Mouse (Mus musculus) heart, embryonic 14.5 days (tissue): ENCODE data around the gene Ly6g6c. TPM values are rescaled to one million over a fixed set of nuclear protein-coding genes. Genes with fewer than 3 reads are reported as not detected.

Source experiments
- ATAC-seq: fragments of 200-750 bp; cut with Nextera tagmentation; 2 replicates; pipeline ENCODE4 v1.8.0; 2017; ENCODE audit warnings: low read depth, moderate TSS enrichment; ENCODE audit not compliant: insufficient number of reproducible peaks, insufficient read depth, low FRiP score
- H3K27ac ChIP-seq, 2 experiments: fragments of 200-500 bp in 1 of 2; fragments of 300-500 bp in 1 of 2; sonication (generic) in 1 of 2; replicated peaks in 1 of 2; 2 replicates each; pipeline ENCODE4 v1.5.1; 2012 to 2014; ENCODE audit warnings: low read depth in 2 of 2, low read length in 2 of 2, control low read depth in 1 of 2, mild to moderate bottlenecking in 1 of 2, mixed read lengths in 1 of 2; ENCODE audit not compliant: control insufficient read depth in 1 of 2, insufficient read depth in 1 of 2
- H3K27me3 ChIP-seq: fragments of 300-500 bp; sonication (generic); 2 replicates; pipeline ENCODE4 v1.6.1; 2014; ENCODE audit warnings: mild to moderate bottlenecking, low read length, control low read depth; ENCODE audit not compliant: control insufficient read depth, insufficient read depth
- H3K36me3 ChIP-seq: fragments of 300-500 bp; sonication (generic); 2 replicates; pipeline ENCODE4 v1.6.1; 2014; ENCODE audit warnings: mild to moderate bottlenecking, control low read depth, low read length, mixed read lengths; ENCODE audit not compliant: control insufficient read depth, insufficient read depth
- H3K4me1 ChIP-seq, 2 experiments: fragments of 200-500 bp in 1 of 2; fragments of 300-500 bp in 1 of 2; sonication (generic) in 1 of 2; 2 replicates each; pipeline ENCODE4 v1.6.1; 2012 to 2014; ENCODE audit warnings: low read length in 2 of 2, control low read depth in 1 of 2, mixed read lengths in 1 of 2; ENCODE audit not compliant: control insufficient read depth in 2 of 2, insufficient read depth in 2 of 2
- H3K4me2 ChIP-seq: fragments of 300-500 bp; sonication (generic); 2 replicates; pipeline ENCODE4 v1.6.1; 2014; ENCODE audit warnings: mild to moderate bottlenecking, low read length
- H3K4me3 ChIP-seq, 2 experiments: fragments of 200-500 bp in 1 of 2; fragments of 300-500 bp in 1 of 2; sonication (generic) in 1 of 2; 2 replicates each; pipeline ENCODE4 v1.5.1; 2012 to 2014; ENCODE audit warnings: low read length in 2 of 2, mild to moderate bottlenecking in 2 of 2, control low read depth in 1 of 2, low read depth in 1 of 2, moderate library complexity in 1 of 2; ENCODE audit not compliant: control insufficient read depth in 1 of 2, insufficient read depth in 1 of 2
- H3K9ac ChIP-seq: fragments of 300-500 bp; sonication (generic); 2 replicates; pipeline ENCODE4 v1.6.1; 2014; ENCODE audit warnings: mild to moderate bottlenecking, low read length
- H3K9me3 ChIP-seq: fragments of 300-500 bp; sonication (generic); 2 replicates; pipeline ENCODE4 v1.6.1; 2016; ENCODE audit warnings: low read length, control low read depth; ENCODE audit not compliant: control insufficient read depth
- WGBS: fragments of 180-500 bp; shearing (Covaris S2); extraction: QIAGEN DNeasy Blood & Tissue Kit; methylation state at CpG from one replicate; pipeline ENCODE4 v1.1.7; 2014; 5-methylcytosine and 5-hydroxymethylcytosine counted together
- polyA plus RNA-seq: library from polyadenylated mRNA; unstranded; fragments of >200 nt; fragmentation: Nextera tagmentation; extraction: Ambion mirVana; gene quantifications from 2 replicates; pipeline ENCODE4 v1.2.1, GENCODE M21; 2014

Gene Ly6g6c
- polyA plus RNA-seq, 1 experiment from 2014 or later = not detected

DNA sequence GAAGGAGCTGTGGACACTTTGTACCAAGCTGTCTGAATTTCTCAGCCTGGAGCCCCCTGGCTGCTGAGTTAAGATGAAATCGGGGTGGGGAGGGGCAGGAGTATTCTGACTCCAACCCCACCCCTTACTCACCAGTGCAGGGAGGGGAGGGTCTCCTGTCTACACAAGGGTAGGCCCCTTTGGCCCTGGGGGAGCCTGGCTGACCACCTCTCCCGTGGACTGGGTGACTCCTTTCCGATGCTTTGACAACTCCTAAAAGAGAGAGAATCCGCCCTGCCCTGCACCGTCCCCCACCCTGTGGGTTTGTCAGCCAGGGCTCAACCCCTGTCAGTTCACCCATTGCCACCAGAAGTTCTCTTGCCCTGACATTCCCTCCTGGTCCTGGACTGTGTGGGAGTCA, 39.0 kb upstream of the Ly6g6c start:
- H3K4me2 ChIP-seq = no peak overlapping the region
- peaks cover 25 to 39% of the 10 kb centered on the region in 2 experiments for H3K4me1 ChIP-seq
- WGBS = 75% methylated on average over 5 of the region's 5 CpGs
- no peak overlapping the region for H3K27ac ChIP-seq
- no peak overlapping the region for H3K9ac ChIP-seq
- no peaks in the 10 kb centered on the region for H3K27me3 ChIP-seq
- no peaks in the 10 kb centered on the region for H3K36me3 ChIP-seq
- no peak overlapping the region for H3K4me3 ChIP-seq
- H3K9me3 ChIP-seq = no peaks in the 10 kb centered on the region
- ATAC-seq = no peak

DNA sequence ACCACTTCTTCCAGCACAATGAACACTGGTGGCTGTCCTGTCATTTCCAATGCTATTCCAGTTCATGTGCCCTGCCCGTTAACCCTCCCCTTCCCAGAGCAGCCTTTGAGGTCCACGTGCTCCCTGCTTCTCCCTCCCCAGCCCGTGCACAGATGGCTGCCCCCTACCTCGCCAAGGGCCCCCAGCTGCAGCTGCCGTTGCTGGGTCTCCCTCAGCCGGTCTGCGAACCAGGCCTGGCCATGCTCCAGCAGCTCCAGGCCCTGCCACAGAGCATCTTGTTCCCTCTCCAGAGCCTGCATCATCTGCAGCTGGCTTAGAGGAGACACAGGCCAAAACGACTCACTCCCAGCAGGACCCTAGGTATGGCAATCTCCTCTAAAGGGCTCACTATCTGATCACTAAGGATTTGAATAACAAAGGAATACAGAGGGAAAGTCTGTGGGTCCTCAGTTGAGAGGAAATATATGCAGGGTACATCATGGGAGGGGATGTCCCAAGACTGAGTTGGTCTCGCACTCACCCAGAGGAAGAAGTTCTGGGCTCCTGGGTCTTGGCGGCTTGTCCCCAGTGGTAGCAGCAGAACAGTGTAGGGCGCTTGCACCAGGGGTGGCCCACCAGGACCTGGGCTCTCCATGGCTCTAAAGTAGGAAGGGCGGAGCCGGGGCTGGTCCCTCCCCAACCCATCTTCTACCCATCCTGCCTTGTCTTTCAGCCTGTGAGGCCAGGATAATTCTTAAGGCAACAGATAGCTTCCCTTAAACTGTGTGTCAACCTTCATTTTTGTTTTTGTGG, 37.7 kb upstream of the Ly6g6c start, which contains the start of gene Sapcd1:
Sapcd1 (minus strand) TSS at position 740 of the 792 bp plus-strand sequence.
- WGBS = 40% methylated on average over 13 of the region's 13 CpGs
- no peak for ATAC-seq
- Histone ChIP-seq H3K9ac (peak within 1 kb of the TSS; percentile 41), H3K4me2 (no peak within 1 kb of the TSS), H3K27ac (peak within 1 kb of the TSS in 1 of 2 experiments; percentile 50; a peak in 2 of 4 replicates), H3K9me3 (no peaks in the 10 kb centered on the region), H3K4me1 (peaks cover 19 to 30% of the 10 kb centered on the region in 2 experiments), H3K36me3 (no peaks in the 10 kb centered on the region), H3K4me3 (no peak within 1 kb of the TSS), H3K27me3 (no peaks in the 10 kb centered on the region)

GRCm38 (mm10) chr17:35028315-35028714, 36.9 kb upstream of the Ly6g6c start:
- H3K4me3 ChIP-seq = no peak overlapping the region
- no peaks in the 10 kb centered on the region for H3K9me3 ChIP-seq
- H3K4me1 ChIP-seq = peaks cover 16 to 29% of the 10 kb centered on the region in 2 experiments
- H3K27me3 ChIP-seq = no peaks in the 10 kb centered on the region
- WGBS = 64% methylated on average over 2 of the region's 2 CpGs
- no peak for ATAC-seq
- no peak overlapping the region for H3K4me2 ChIP-seq
- no peak overlapping the region for H3K27ac ChIP-seq
- no peak overlapping the region for H3K9ac ChIP-seq
- H3K36me3 ChIP-seq = no peaks in the 10 kb centered on the region

DNA sequence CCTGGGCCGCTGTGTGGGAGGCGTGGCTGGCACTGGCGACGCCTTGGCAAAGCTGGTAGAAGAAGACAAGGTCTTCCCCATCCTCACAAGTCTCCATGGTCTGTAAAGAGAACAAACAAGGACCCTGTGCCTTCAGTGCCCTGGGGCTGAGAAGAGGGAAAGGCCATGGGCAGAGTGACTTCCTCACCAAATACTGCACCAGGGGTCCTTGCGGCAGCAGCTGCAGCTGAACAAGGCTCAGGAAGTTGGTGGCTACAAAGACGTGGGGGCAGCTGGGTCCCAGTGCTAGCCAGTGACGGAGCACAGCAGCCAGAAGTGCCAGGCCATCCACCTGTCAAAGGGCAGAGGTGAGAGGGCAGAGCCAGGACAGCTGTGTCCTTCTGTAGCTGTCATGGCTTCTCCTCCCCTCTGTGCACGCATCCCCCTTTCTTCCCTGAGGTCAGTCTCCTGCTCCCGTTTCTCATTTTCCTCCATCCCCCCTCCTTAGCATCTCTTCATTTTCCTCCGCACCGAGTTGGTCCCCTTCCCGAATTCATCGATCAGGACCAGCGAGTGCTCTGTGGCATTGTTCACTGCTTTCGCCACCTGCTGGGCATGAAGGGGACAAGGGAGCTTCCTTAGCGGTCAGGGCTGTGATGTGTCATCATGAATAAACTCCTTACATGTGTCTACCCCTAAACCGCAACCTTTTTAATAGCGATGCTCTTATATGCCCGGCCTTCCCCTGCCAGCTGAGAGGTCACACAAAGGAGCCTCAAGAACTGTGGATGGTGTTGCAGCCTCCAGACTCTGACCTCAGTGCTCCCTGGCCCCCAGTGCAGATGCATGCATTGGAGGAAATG, 35.3 kb upstream of the Ly6g6c start:
- H3K4me3 ChIP-seq = no peak overlapping the region
- peaks cover 6 to 14% of the 10 kb centered on the region in 2 experiments; a peak in 2 of 4 replicates for H3K4me1 ChIP-seq
- no peaks in the 10 kb centered on the region for H3K36me3 ChIP-seq
- H3K9me3 ChIP-seq = no peaks in the 10 kb centered on the region
- H3K27ac ChIP-seq = no peak overlapping the region
- H3K4me2 ChIP-seq = no peak overlapping the region
- H3K27me3 ChIP-seq = no peaks in the 10 kb centered on the region
- H3K9ac ChIP-seq = 0 out of 2 replicates have a peak overlapping the region, but pooled peaks have one; percentile 25
- WGBS = 41% methylated on average over 19 of the region's 19 CpGs
- ATAC-seq = no peak

DNA sequence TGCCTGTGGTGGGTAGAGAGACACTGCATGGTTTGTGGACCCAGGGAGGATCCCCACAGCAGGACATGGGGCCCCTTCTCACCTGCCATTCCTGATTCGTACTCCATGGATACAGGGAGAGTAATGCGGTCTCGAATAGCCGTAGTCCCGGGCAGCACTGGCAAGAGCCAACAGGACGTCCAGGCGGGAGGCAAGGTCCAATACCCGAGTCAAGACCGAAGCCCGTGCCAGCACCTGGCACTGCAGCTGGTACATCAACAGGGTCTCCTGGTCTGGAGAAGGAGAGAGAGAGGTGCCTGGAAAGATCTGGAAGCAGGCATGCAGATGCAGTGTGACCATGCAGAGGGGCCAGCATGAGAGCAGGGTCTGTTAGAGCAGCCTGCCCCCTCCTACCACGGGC, 33.9 kb upstream of the Ly6g6c start:
- H3K4me2 ChIP-seq = no peak overlapping the region
- 87% methylated on average over 11 of the region's 11 CpGs for WGBS
- H3K27ac ChIP-seq = no peak overlapping the region
- H3K4me1 ChIP-seq = peaks cover 6 to 14% of the 10 kb centered on the region in 2 experiments; a peak in 2 of 4 replicates
- no peak overlapping the region for H3K9ac ChIP-seq
- H3K9me3 ChIP-seq = no peaks in the 10 kb centered on the region
- H3K36me3 ChIP-seq = no peaks in the 10 kb centered on the region
- H3K4me3 ChIP-seq = no peak overlapping the region
- no peak for ATAC-seq
- no peaks in the 10 kb centered on the region for H3K27me3 ChIP-seq

DNA sequence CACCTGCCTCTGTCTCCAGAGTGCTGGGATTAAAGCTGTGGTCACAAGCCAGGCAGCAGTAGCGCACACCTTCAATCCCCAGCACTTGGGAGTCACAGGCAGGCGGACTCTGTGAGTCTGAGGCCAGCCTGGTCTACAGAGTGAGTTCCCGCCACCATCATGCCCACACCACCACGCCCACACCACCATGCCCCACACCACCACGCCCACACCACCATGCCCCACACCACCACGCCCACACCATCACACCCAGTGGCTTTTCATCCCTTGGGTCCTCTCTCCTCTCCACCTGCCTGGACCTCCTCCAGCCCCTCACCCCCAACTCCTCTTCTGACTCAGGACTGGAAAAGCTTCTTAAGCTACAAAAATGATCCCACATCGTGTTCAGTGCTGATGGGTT, 33.3 kb upstream of the Ly6g6c start:
- Histone ChIP-seq H3K4me1 (peaks cover 6 to 14% of the 10 kb centered on the region in 2 experiments; a peak in 2 of 4 replicates), H3K4me3 (no peak overlapping the region), H3K9me3 (no peaks in the 10 kb centered on the region), H3K9ac (no peak overlapping the region), H3K4me2 (no peak overlapping the region), H3K27me3 (no peaks in the 10 kb centered on the region), H3K27ac (no peak overlapping the region), H3K36me3 (no peaks in the 10 kb centered on the region)
- WGBS = 77% methylated on average over 7 of the region's 7 CpGs
- no peak for ATAC-seq

- no peaks in the 10 kb centered on the region for H3K9me3 ChIP-seq
- no peak for ATAC-seq
- WGBS = 62% methylated on average over 8 of the region's 8 CpGs
Observed at GRCm38 (mm10) chr17:35032323-35032870, 32.8 kb upstream of the Ly6g6c start.

More at GRCm38 (mm10) chr17:35032323-35032870, 32.8 kb upstream of the Ly6g6c start:
- Histone ChIP-seq H3K4me2 (no peak overlapping the region), H3K4me3 (no peak overlapping the region), H3K27me3 (no peaks in the 10 kb centered on the region), H3K9ac (no peak overlapping the region), H3K27ac (no peak overlapping the region), H3K4me1 (peaks cover 3 to 11% of the 10 kb centered on the region in 2 experiments; a peak in 2 of 4 replicates), H3K36me3 (no peaks in the 10 kb centered on the region)
